Mouse (Mus musculus) gastrocnemius, postnatal 4 days (tissue): ENCODE data around the gene Phykpl. TPM values are rescaled to one million over a fixed set of nuclear protein-coding genes. Genes with fewer than 3 reads are reported as not detected.
A peak's percentile ranks its signal among the peaks of the same experiment; 100 is the strongest.

ENCODE experiments used
- DNase-seq, 2 experiments: peaks; one replicate each; pipeline ENCODE4 v3.0.0; 2021 to 2022; ENCODE audit warnings: low spot score in 2 of 2, mixed read lengths in 2 of 2
- total RNA-seq, 2 experiments: library from RNA; stranded (reverse); gene quantifications; 2 replicates each; pipeline ENCODE4 v1.2.3; 2021

Gene Phykpl
- total RNA-seq, 2 experiments from 2014 or later, result 18.7 to 20.9 TPM

GRCm38 (mm10) chr11:51643202-51643601 lies 58.6 kb downstream of the Phykpl start:
- DNase-seq, result no peak

GRCm38 (mm10) chr11:51643761-51644160 lies 59.2 kb downstream of the Phykpl start:
- DNase-seq, result no peak

- no peak for DNase-seq
Measured at GRCm38 (mm10) chr11:51644217-51644616, 59.7 kb downstream of the Phykpl start.

- no peak for DNase-seq
Measured at GRCm38 (mm10) chr11:51645293-51645692, 60.7 kb downstream of the Phykpl start.

- DNase-seq, result no peak
Measured at GRCm38 (mm10) chr11:51646245-51646644, 61.7 kb downstream of the Phykpl start.

- no peak for DNase-seq
Measured at GRCm38 (mm10) chr11:51646751-51647667, 62.5 kb downstream of the Phykpl start.

GRCm38 (mm10) chr11:51648566-51648965 lies 64.0 kb downstream of the Phykpl start:
- DNase-seq, result peak in 1 of 2 experiments; percentile 61

GRCm38 (mm10) chr11:51649111-51649888 lies 64.7 kb downstream of the Phykpl start:
- no peak for DNase-seq

- DNase-seq, result no peak
Measured at GRCm38 (mm10) chr11:51649889-51650199, 65.3 kb downstream of the Phykpl start.

GRCm38 (mm10) chr11:51650261-51650660 lies 65.7 kb downstream of the Phykpl start:
- no peak for DNase-seq

- peak; percentile 62 to 71 for DNase-seq
Measured at GRCm38 (mm10) chr11:51650691-51651515, 66.3 kb downstream of the Phykpl start, which contains the start of the genes N4bp3 and D930048N14Rik. Gene N4bp3, minus strand, starts transcription at chr11:51650842. Gene D930048N14Rik, plus strand, starts transcription at chr11:51650954.

- DNase-seq, result no peak
Measured at GRCm38 (mm10) chr11:51652889-51653418, 68.4 kb downstream of the Phykpl start.

- DNase-seq, result no peak
Measured at GRCm38 (mm10) chr11:51653736-51654135, 69.2 kb downstream of the Phykpl start.

Other genes starting within 250 kb of the Phykpl start
- 100 to 1,000 TPM; 218 to 241 TPM for gene Hnrnpab, start 22.1 kb downstream of the Phykpl start, total RNA-seq
- 10 to 100 TPM; 35.4 to 37.3 TPM for gene Nhp2, start 35.0 kb downstream of the Phykpl start, total RNA-seq
- gene Rmnd5b, start 51.1 kb downstream of the Phykpl start, total RNA-seq, result 10 to 100 TPM; 20.9 to 23.0 TPM
- 10 to 100 TPM; 20.9 to 22.7 TPM for gene N4bp3, start 66.1 kb downstream of the Phykpl start, total RNA-seq
- gene D930048N14Rik, start 66.2 kb downstream of the Phykpl start, total RNA-seq, result 1 to 10 TPM; 1.1 to 1.6 TPM
- gene 0610009B22Rik, start 104.1 kb downstream of the Phykpl start, total RNA-seq, result 10 to 100 TPM; 25.1 to 25.6 TPM
- gene Sec24a, start 178.9 kb downstream of the Phykpl start, total RNA-seq, result 10 to 100 TPM; 23.4 to 28.3 TPM
- 10 to 100 TPM; 68.2 to 70.9 TPM for gene Sar1b, start 178.9 kb downstream of the Phykpl start, total RNA-seq